8 mouse cellular contexts compared by ENCODE assay signal in genomic region chr16:17148084-17148483, GRCm38 (mm10). TPM values are rescaled to one million over a fixed set of nuclear protein-coding genes. Genes with fewer than 3 reads are reported as not detected.
DNase-seq lines count a peak whose midpoint lies in the region; ATAC-seq and TF ChIP-seq lines count a peak whose summit lies in the region.

No protein-coding gene starts in this region.

- 0 out of 2 replicates have a peak overlapping the region, but pooled peaks have one; percentile 35 for H3K9ac ChIP-seq in limb, embryonic 15.5 days
- H3K9ac ChIP-seq in neural tube, embryonic 14.5 days (replicated peaks; ENCODE audit: low read depth, low read length): peak overlapping the region; percentile 68; the same call in 1 of the 2 replicates

- no peak for TF ChIP-seq POLR2A in spleen, adult 2 months (IDR thresholded peaks at IDR 0.05; ENCODE audit: low read depth, low read length)

- H3K27ac ChIP-seq in spleen, adult 2 months (ENCODE audit: insufficient read depth, low read length): no peak overlapping the region
- no peak overlapping the region for H3K27ac ChIP-seq in limb, embryonic 15.5 days
- H3K27ac ChIP-seq in neural tube, embryonic 14.5 days (ENCODE audit: low read depth, low read length): no peak overlapping the region

- no peak for ATAC-seq in cerebellum, adult (ENCODE audit: insufficient number of reproducible peaks, low FRiP score, low TSS enrichment)
- ATAC-seq in granulocyte monocyte progenitor cell, adult 5-6 weeks (replicated peaks; ENCODE audit: poor library complexity, severe bottlenecking): peak; percentile 57
- ATAC-seq in limb, embryonic 15.5 days (ENCODE audit: insufficient number of reproducible peaks, low FRiP score, low TSS enrichment, low read depth): no peak; the same call in 1 of the 2 replicates
- ATAC-seq in neural tube, embryonic 14.5 days (ENCODE audit: low read depth): peak; percentile 28; the same call in 1 of the 2 replicates

- DNase-seq in cerebellum, adult 11 months: peak; percentile 27
- DNase-seq in spleen, adult 2 months (ENCODE audit: low read depth in 1 of 2, low spot score in 2 of 2): no peak
- DNase-seq in spleen, adult 12 weeks (ENCODE audit: low spot score): no peak
- no peak for DNase-seq in Muller cell, postnatal 12 days (ENCODE audit: inconsistent ontology term)

- H3K36me3 ChIP-seq in spleen, adult 2 months (ENCODE audit: control insufficient read depth, insufficient read depth, low read length): peaks cover 4% of the 10 kb centered on the region
- H3K36me3 ChIP-seq in limb, embryonic 15.5 days: peaks cover 24% of the 10 kb centered on the region
- 0 out of 2 replicates have a peak, but pooled peaks cover 2% of the 10 kb centered on the region for H3K36me3 ChIP-seq in neural tube, embryonic 14.5 days (ENCODE audit: control insufficient read depth, insufficient read depth, low read length)

- 53% methylated on average over 16 of the region's 16 CpGs for WGBS in spleen, adult 2 months
- whole genome bisulfite sequencing in limb, embryonic 15.5 days: 8% methylated on average over 16 of the region's 16 CpGs
- WGBS in neural tube, embryonic 14.5 days: 5% methylated on average over 16 of the region's 16 CpGs

- H3K4me3 ChIP-seq in spleen, adult 2 months (ENCODE audit: extremely low read depth, insufficient read depth, insufficient read length): peak overlapping the region; percentile 83; the same call in 1 of the 2 replicates
- peak overlapping the region; percentile 60 for H3K4me3 ChIP-seq in limb, embryonic 15.5 days
- peak overlapping the region; percentile 63 for H3K4me3 ChIP-seq in neural tube, embryonic 14.5 days (ENCODE audit: low read depth, low read length)

- H3K4me1 ChIP-seq in spleen, adult 2 months (ENCODE audit: control insufficient read depth, insufficient read depth, insufficient read length): peaks cover 6% of the 10 kb centered on the region
- H3K4me1 ChIP-seq in limb, embryonic 15.5 days: peaks cover 16% of the 10 kb centered on the region
- H3K4me1 ChIP-seq in neural tube, embryonic 14.5 days (ENCODE audit: control insufficient read depth, insufficient read depth, low read length): peaks cover 6% of the 10 kb centered on the region; the same call in 1 of the 2 replicates

- no peak for TF ChIP-seq CTCF in spleen, adult 2 months (IDR thresholded peaks at IDR 0.05; ENCODE audit: extremely low read depth, insufficient read depth, insufficient read length, insufficient replicate concordance)

- H3K4me2 ChIP-seq in limb, embryonic 15.5 days: peak overlapping the region; percentile 99
- peak overlapping the region; percentile 89 for H3K4me2 ChIP-seq in neural tube, embryonic 14.5 days (ENCODE audit: low read depth, low read length)

- H3K9me3 ChIP-seq in limb, embryonic 15.5 days: no peaks in the 10 kb centered on the region
- H3K9me3 ChIP-seq in neural tube, embryonic 14.5 days (ENCODE audit: control insufficient read depth, low read length): no peaks in the 10 kb centered on the region

- no peaks in the 10 kb centered on the region for H3K27me3 ChIP-seq in spleen, adult 2 months (ENCODE audit: control insufficient read depth, insufficient read depth, low read length)
- peaks cover 9% of the 10 kb centered on the region for H3K27me3 ChIP-seq in limb, embryonic 15.5 days
- no peaks in the 10 kb centered on the region for H3K27me3 ChIP-seq in neural tube, embryonic 14.5 days (ENCODE audit: control insufficient read depth, insufficient read depth, low read length)

RNA-seq across cellular contexts. Expression of gene Ccdc116, which starts 1.1 kb away (rescaled TPM):
- 1.5 and 2.1 TPM in 2 replicates for polyA plus RNA-seq in spleen, adult 2 months (2012; rRNA removed)
- 3.7 and 7.8 TPM in 2 replicates for total RNA-seq in granulocyte monocyte progenitor cell, adult 5-6 weeks (2014; fragmentation: Nextera tagmentation)
- 1.0 and 3.0 TPM in 2 replicates for total RNA-seq in granulocyte monocyte progenitor cell, adult 5-6 weeks (2017)
- polyA plus RNA-seq in limb, embryonic 15.5 days (2015; fragmentation: Nextera tagmentation; extraction: Ambion mirVana): 0.63 and 0.93 TPM in 2 replicates
- 3.3 TPM in 2 replicates for polyA plus RNA-seq in neural tube, embryonic 14.5 days (2014; fragmentation: Nextera tagmentation; extraction: Ambion mirVana)

RNA-seq across cellular contexts. Expression of gene Ydjc, which starts 3.7 kb away (rescaled TPM):
- polyA plus RNA-seq in spleen, adult 2 months (2012; rRNA removed): 13.1 and 19.9 TPM in 2 replicates
- total RNA-seq in granulocyte monocyte progenitor cell, adult 5-6 weeks (2014; fragmentation: Nextera tagmentation): 19.4 and 28.6 TPM in 2 replicates
- total RNA-seq in granulocyte monocyte progenitor cell, adult 5-6 weeks (2017): 26.5 and 41.3 TPM in 2 replicates
- polyA plus RNA-seq in limb, embryonic 15.5 days (2015; fragmentation: Nextera tagmentation; extraction: Ambion mirVana): 14.0 and 14.3 TPM in 2 replicates
- polyA plus RNA-seq in neural tube, embryonic 14.5 days (2014; fragmentation: Nextera tagmentation; extraction: Ambion mirVana): 44.1 and 51.3 TPM in 2 replicates

RNA-seq across cellular contexts. Expression of gene Sdf2l1, which starts 15.9 kb away (rescaled TPM):
- 71.8 and 79.3 TPM in 2 replicates for polyA plus RNA-seq in spleen, adult 2 months (2012; rRNA removed)
- total RNA-seq in granulocyte monocyte progenitor cell, adult 5-6 weeks (2014; fragmentation: Nextera tagmentation): 163 and 168 TPM in 2 replicates
- total RNA-seq in granulocyte monocyte progenitor cell, adult 5-6 weeks (2017): 202 and 226 TPM in 2 replicates
- polyA plus RNA-seq in limb, embryonic 15.5 days (2015; fragmentation: Nextera tagmentation; extraction: Ambion mirVana): 66.9 and 70.1 TPM in 2 replicates
- 15.9 and 20.8 TPM in 2 replicates for polyA plus RNA-seq in neural tube, embryonic 14.5 days (2014; fragmentation: Nextera tagmentation; extraction: Ambion mirVana)

RNA-seq across cellular contexts. Expression of gene 2610318N02Rik, which starts 23.1 kb away (rescaled TPM):
- 6.2 and 7.1 TPM in 2 replicates for polyA plus RNA-seq in spleen, adult 2 months (2012; rRNA removed)
- 48.7 and 50.1 TPM in 2 replicates for total RNA-seq in granulocyte monocyte progenitor cell, adult 5-6 weeks (2014; fragmentation: Nextera tagmentation)
- 15.0 and 23.5 TPM in 2 replicates for total RNA-seq in granulocyte monocyte progenitor cell, adult 5-6 weeks (2017)
- 15.6 and 19.2 TPM in 2 replicates for polyA plus RNA-seq in limb, embryonic 15.5 days (2015; fragmentation: Nextera tagmentation; extraction: Ambion mirVana)
- 9.3 and 12.1 TPM in 2 replicates for polyA plus RNA-seq in neural tube, embryonic 14.5 days (2014; fragmentation: Nextera tagmentation; extraction: Ambion mirVana)

RNA-seq across cellular contexts. Expression of gene Ppil2, which starts 37.0 kb away (rescaled TPM):
- polyA plus RNA-seq in spleen, adult 2 months (2012; rRNA removed): 79.8 and 84.6 TPM in 2 replicates
- 71.2 and 96.8 TPM in 2 replicates for total RNA-seq in granulocyte monocyte progenitor cell, adult 5-6 weeks (2014; fragmentation: Nextera tagmentation)
- total RNA-seq in granulocyte monocyte progenitor cell, adult 5-6 weeks (2017): 92.8 and 93.5 TPM in 2 replicates
- polyA plus RNA-seq in limb, embryonic 15.5 days (2015; fragmentation: Nextera tagmentation; extraction: Ambion mirVana): 130 and 134 TPM in 2 replicates
- polyA plus RNA-seq in neural tube, embryonic 14.5 days (2014; fragmentation: Nextera tagmentation; extraction: Ambion mirVana): 131 and 143 TPM in 2 replicates

Comparison
In these comparisons a context has a peak if more than half of its experiments do, and no peak if none do; other contexts are left out.
1. ATAC-seq: peak in granulocyte monocyte progenitor cell, adult 5-6 weeks (single experiment) and neural tube, embryonic 14.5 days (single experiment); none in cerebellum, adult (single experiment) and limb, embryonic 15.5 days (single experiment).
2. Peak in every context shown above with its lines, with median percentiles within 50 percentile points of each other: H3K4me3 ChIP-seq.